Mouse (Mus musculus) Patski (cell line): ENCODE results near the gene Hipk2. TPM values are rescaled to one million over a fixed set of nuclear protein-coding genes. Genes with fewer than 3 reads are reported as not detected.

Experiments used
- ATAC-seq: fragments of 100-300 bp; one replicate; pipeline ENCODE4 v1.8.0; 2021
- CTCF ChIA-PET: fragments of 350-600 bp; sonication (Branson Sonifier 250); formaldehyde crosslinking; loops from one replicate; lab custom pipeline; 2022; ENCODE audit warnings: inconsistent platforms; lab: Charles Lee
- POLR2A ChIA-PET: fragments of 350-600 bp; sonication (Branson Sonifier 250); formaldehyde crosslinking; loops from one replicate; lab custom pipeline; 2022; ENCODE audit warnings: antibody characterized with exemption, inconsistent platforms; lab: Charles Lee
- DNase-seq: peaks from one replicate; pipeline ENCODE4 v3.0.0-alpha.2; 2011; ENCODE audit warnings: low read depth, low spot score
- H3K27me3 ChIP-seq: fragments of 371-371 bp; one replicate; pipeline ENCODE4 v1.5.1; 2021
- CTCF ChIP-seq: fragments of 100-300 bp; IDR thresholded peaks from one replicate; pipeline ENCODE4 v1.5.1; 2021
- in situ Hi-C: fragments of 300-500 bp; cut with MboI; formaldehyde crosslinking; loops from 3 replicates; pipeline ENCODE4 v1.11.1; 2018; ENCODE audit warnings: low pct_unique_long_range_greater_than_20kb, mixed read lengths
- polyA plus RNA-seq: library from polyadenylated mRNA; unstranded; gene quantifications from one replicate; pipeline ENCODE4 v1.2.3, GENCODE M21; 2021

The Hipk2 gene
- polyA plus RNA-seq, 1 experiment from 2014 or later = 28.2 TPM

- no peak for TF ChIP-seq CTCF
- POLR2A ChIA-PET = no interaction called here
- in situ Hi-C loops = no loop called here
- CTCF ChIA-PET = interaction anchor here (1.4 kb wide), 1 partner anchor 47 kb away, joined by 3 read pairs; no protein-coding TSS in a partner anchor
- no peaks in the 10 kb centered on the region for H3K27me3 ChIP-seq
- ATAC-seq = no peak
- no peak for DNase-seq
Measured at GRCm38 (mm10) chr6:38742441-38742840, 133.5 kb downstream of the Hipk2 start.

GRCm38 (mm10) chr6:38741024-38741423 is 134.9 kb downstream of the Hipk2 start:
- ChIA-PET CTCF (interaction anchor here (1.2 to 1.7 kb wide), 3 partner anchors 10 to 170 kb away, joined by 3 to 5 read pairs (median 4); no protein-coding TSS in a partner anchor), POLR2A (no interaction called here)
- in situ Hi-C loops = no loop called here

GRCm38 (mm10) chr6:38739266-38739665 is 136.7 kb downstream of the Hipk2 start:
- ATAC-seq (no peak), DNase-seq (no peak)
- H3K27me3 ChIP-seq = no peaks in the 10 kb centered on the region
- no peak for TF ChIP-seq CTCF
- POLR2A ChIA-PET = no interaction called here
- in situ Hi-C loops = no loop called here
- CTCF ChIA-PET = interaction anchor here (0.6 to 1.8 kb wide), 6 partner anchors 9 to 172 kb away, joined by 3 to 7 read pairs (median 3); no protein-coding TSS in a partner anchor

More at GRCm38 (mm10) chr6:38741024-38741423, 134.9 kb downstream of the Hipk2 start:
- no peaks in the 10 kb centered on the region for H3K27me3 ChIP-seq
- DNase-seq (no peak), ATAC-seq (no peak)
- TF ChIP-seq CTCF = peak; percentile 34

GRCm38 (mm10) chr6:38737763-38738162 is 138.2 kb downstream of the Hipk2 start:
- TF ChIP-seq CTCF = peak; percentile 50
- ChIA-PET POLR2A (no interaction called here), CTCF (interaction anchor here (1.0 to 2.2 kb wide), 4 partner anchors 13 to 332 kb away, joined by 4 to 7 read pairs (median 6); no protein-coding TSS in a partner anchor)
- DNase-seq = no peak
- in situ Hi-C loops = no loop called here
- ATAC-seq = no peak
- no peaks in the 10 kb centered on the region for H3K27me3 ChIP-seq

GRCm38 (mm10) chr6:38736240-38736639 is 139.7 kb downstream of the Hipk2 start:
- peak; percentile 88 for TF ChIP-seq CTCF
- CTCF ChIA-PET = interaction anchor here (0.6 to 2.2 kb wide), 35 partner anchors 9 to 355 kb away, joined by 3 to 20 read pairs (median 4); partner anchors contain the start of gene Hipk2

GRCm38 (mm10) chr6:38732681-38733080 is 143.3 kb downstream of the Hipk2 start:
- POLR2A ChIA-PET = interaction anchor here (0.7 kb wide), 1 partner anchor 20 kb away, joined by 5 read pairs; no protein-coding TSS in a partner anchor
- H3K27me3 ChIP-seq = no peaks in the 10 kb centered on the region

More at GRCm38 (mm10) chr6:38736240-38736639, 139.7 kb downstream of the Hipk2 start:
- POLR2A ChIA-PET = interaction anchor here (0.6 to 1.2 kb wide), 2 partner anchors 139 to 175 kb away, joined by 3 to 4 read pairs; partner anchors contain the start of gene Hipk2
- no peaks in the 10 kb centered on the region for H3K27me3 ChIP-seq
- peak; percentile 9 for DNase-seq
- peak; percentile 76 for ATAC-seq
- in situ Hi-C loops = no loop called here

GRCm38 (mm10) chr6:38730169-38731146 is 145.5 kb downstream of the Hipk2 start:
- DNase-seq (no peak), ATAC-seq (no peak)
- ChIA-PET CTCF (interaction anchor here (1.0 kb wide), 1 partner anchor 8 kb away, joined by 3 read pairs; no protein-coding TSS in a partner anchor), POLR2A (no interaction called here)
- no peak for TF ChIP-seq CTCF
- in situ Hi-C loops = no loop called here
- no peaks in the 10 kb centered on the region for H3K27me3 ChIP-seq

More at GRCm38 (mm10) chr6:38732681-38733080, 143.3 kb downstream of the Hipk2 start:
- in situ Hi-C loops = no loop called here
- no peak for TF ChIP-seq CTCF
- CTCF ChIA-PET = interaction anchor here (0.9 to 2.4 kb wide), 3 partner anchors 38 to 185 kb away, joined by 3 to 10 read pairs (median 4); no protein-coding TSS in a partner anchor
- ATAC-seq = no peak
- no peak for DNase-seq

- H3K27me3 ChIP-seq = no peaks in the 10 kb centered on the region
- no peak for TF ChIP-seq CTCF
- ChIA-PET POLR2A (no interaction called here), CTCF (interaction anchor here (1.6 kb wide), 1 partner anchor 185 kb away, joined by 3 read pairs; no protein-coding TSS in a partner anchor)
- in situ Hi-C loops = loop anchor here (5.0 to 10.0 kb wide), 2 partner anchors 179 to 342 kb away; no protein-coding TSS in a partner anchor
- DNase-seq = no peak
- ATAC-seq = no peak
Measured at GRCm38 (mm10) chr6:38725515-38725914, 150.4 kb downstream of the Hipk2 start.

- no peaks in the 10 kb centered on the region for H3K27me3 ChIP-seq
- TF ChIP-seq CTCF = no peak
- DNase-seq (no peak), ATAC-seq (no peak)
- ChIA-PET POLR2A (no interaction called here), CTCF (interaction anchor here (1.0 kb wide), 1 partner anchor 187 kb away, joined by 3 read pairs; no protein-coding TSS in a partner anchor)
- in situ Hi-C loops = loop anchor here (10.0 kb wide), 1 partner anchor 183 kb away; no protein-coding TSS in a partner anchor
Measured at GRCm38 (mm10) chr6:38721361-38721760, 154.6 kb downstream of the Hipk2 start.

GRCm38 (mm10) chr6:38719229-38719628 is 156.7 kb downstream of the Hipk2 start:
- DNase-seq (no peak), ATAC-seq (no peak)
- no peaks in the 10 kb centered on the region for H3K27me3 ChIP-seq
- no peak for TF ChIP-seq CTCF
- CTCF ChIA-PET = interaction anchor here (1.4 to 1.6 kb wide), 2 partner anchors 178 to 355 kb away, joined by 3 read pairs; no protein-coding TSS in a partner anchor
- POLR2A ChIA-PET = no interaction called here
- in situ Hi-C loops = no loop called here
